In the genomic region with DNA sequence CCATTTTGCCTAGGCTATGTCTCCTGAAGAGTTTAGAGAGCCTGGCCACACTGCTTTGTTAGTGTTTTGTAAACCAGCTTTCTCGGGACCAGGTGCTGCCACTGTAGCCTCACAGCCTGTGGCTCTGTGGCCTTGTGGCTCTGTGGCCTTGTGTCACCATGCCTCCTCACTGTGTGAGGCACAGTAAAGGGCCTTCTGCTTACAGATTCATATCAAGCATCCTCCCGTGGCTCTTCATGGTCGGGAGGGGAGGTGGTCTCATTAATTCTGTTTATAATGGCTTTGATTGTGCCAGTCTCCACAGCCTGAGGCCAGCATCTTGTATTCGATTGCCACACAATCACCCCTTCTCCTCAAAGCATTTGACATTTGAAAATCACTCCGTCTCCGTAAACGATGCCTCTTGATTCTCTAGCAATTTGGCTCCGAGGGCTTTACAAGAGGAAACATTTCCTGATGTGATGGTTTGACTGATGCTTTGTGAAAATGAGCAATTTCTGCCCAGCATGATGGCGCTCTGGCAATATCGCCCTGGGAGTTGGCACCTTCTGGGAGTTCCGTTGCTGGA, we compare ENCODE assay signal across 25 mouse cellular contexts. TPM values are rescaled to one million over a fixed set of nuclear protein-coding genes. Genes with fewer than 3 reads are reported as not detected.
A peak's percentile ranks its signal among the peaks of the same experiment; 100 is the strongest.
DNase-seq lines count a peak whose midpoint lies in the region; ATAC-seq lines count a peak whose summit lies in the region.
"Had no signal": no experiment of that assay in that cellular context is flagged by ENCODE, and none has a peak within 500 bp of the region (broad histone marks: within the 10 kb centered on the region; RNA-seq: fewer than 3 reads in every experiment).

No protein-coding gene starts in this region.

- H3K4me2 ChIP-seq in forebrain, embryonic 13.5 days: no peak overlapping the region
- no peak overlapping the region for H3K4me2 ChIP-seq in forebrain, embryonic 11.5 days (ENCODE audit: low read depth, low read length, severe bottlenecking)
- no peak overlapping the region for H3K4me2 ChIP-seq in hindbrain, embryonic 12.5 days (replicated peaks)
- H3K4me2 ChIP-seq in hindbrain, embryonic 14.5 days (replicated peaks): no peak overlapping the region
- no peak overlapping the region for H3K4me2 ChIP-seq in neural tube, embryonic 12.5 days (replicated peaks)
- H3K4me2 ChIP-seq: embryonic facial prominence, embryonic 15.5 days; heart, embryonic 13.5 days; kidney, embryonic 15.5 days; limb, embryonic 13.5 days; liver, embryonic 11.5 days; lung, embryonic 15.5 days; midbrain, embryonic 12.5 days had no signal

- H3K36me3 ChIP-seq in forebrain, embryonic 13.5 days (ENCODE audit: poor library complexity, severe bottlenecking): no peaks in the 10 kb centered on the region
- no peaks in the 10 kb centered on the region for H3K36me3 ChIP-seq in forebrain, embryonic 11.5 days (ENCODE audit: control insufficient read depth, insufficient read depth, low read length)
- H3K36me3 ChIP-seq in hindbrain, embryonic 12.5 days: no peaks in the 10 kb centered on the region
- no peaks in the 10 kb centered on the region for H3K36me3 ChIP-seq in hindbrain, embryonic 14.5 days (replicated peaks; ENCODE audit: control insufficient read depth, insufficient read depth)
- H3K36me3 ChIP-seq in neural tube, embryonic 12.5 days: no peaks in the 10 kb centered on the region
- H3K36me3 ChIP-seq: embryonic facial prominence, embryonic 15.5 days; heart, embryonic 13.5 days; kidney, embryonic 15.5 days; limb, embryonic 13.5 days; lung, embryonic 15.5 days; midbrain, embryonic 12.5 days had no signal

- H3K9ac ChIP-seq in forebrain, embryonic 13.5 days: no peak overlapping the region
- H3K9ac ChIP-seq in forebrain, embryonic 11.5 days (ENCODE audit: low read length): no peak overlapping the region
- H3K9ac ChIP-seq in hindbrain, embryonic 12.5 days: no peak overlapping the region
- H3K9ac ChIP-seq in hindbrain, embryonic 14.5 days: no peak overlapping the region
- no peak overlapping the region for H3K9ac ChIP-seq in neural tube, embryonic 12.5 days
- H3K9ac ChIP-seq: embryonic facial prominence, embryonic 15.5 days; heart, embryonic 13.5 days; kidney, embryonic 15.5 days; limb, embryonic 13.5 days; lung, embryonic 15.5 days; midbrain, embryonic 12.5 days had no signal

- no peaks in the 10 kb centered on the region for H3K9me3 ChIP-seq in forebrain, embryonic 13.5 days (replicated peaks)
- H3K9me3 ChIP-seq in forebrain, embryonic 11.5 days (ENCODE audit: control insufficient read depth, low read length): no peaks in the 10 kb centered on the region
- H3K9me3 ChIP-seq in hindbrain, embryonic 12.5 days (replicated peaks): no peaks in the 10 kb centered on the region
- no peaks in the 10 kb centered on the region for H3K9me3 ChIP-seq in hindbrain, embryonic 14.5 days (ENCODE audit: control insufficient read depth, low read length)
- no peaks in the 10 kb centered on the region for H3K9me3 ChIP-seq in neural tube, embryonic 12.5 days
- H3K9me3 ChIP-seq: embryonic facial prominence, embryonic 15.5 days; heart, embryonic 13.5 days; kidney, embryonic 15.5 days; limb, embryonic 13.5 days; lung, embryonic 15.5 days; midbrain, embryonic 12.5 days had no signal

- ATAC-seq in forebrain, embryonic 13.5 days: 0 out of 2 replicates have a peak, but pooled peaks have one; percentile 21
- ATAC-seq in forebrain, embryonic 11.5 days (replicated peaks; ENCODE audit: low FRiP score): no peak
- ATAC-seq in hindbrain, embryonic 12.5 days (ENCODE audit: low FRiP score): peak; percentile 54; the same call in 1 of the 2 replicates
- no peak for ATAC-seq in hindbrain, embryonic 14.5 days (ENCODE audit: low FRiP score)
- peak; percentile 41; the same call in 1 of the 2 replicates for ATAC-seq in neural tube, embryonic 12.5 days (ENCODE audit: low FRiP score, low read depth)
- ATAC-seq: activated CD4-positive, CD25-positive, alpha-beta regulatory T cell, adult 4 months had no signal

- no peaks in the 10 kb centered on the region for H3K27me3 ChIP-seq in forebrain, embryonic 13.5 days
- no peaks in the 10 kb centered on the region for H3K27me3 ChIP-seq in forebrain, embryonic 11.5 days (ENCODE audit: control insufficient read depth, insufficient read depth, low read length)
- H3K27me3 ChIP-seq in hindbrain, embryonic 12.5 days: no peaks in the 10 kb centered on the region
- no peaks in the 10 kb centered on the region for H3K27me3 ChIP-seq in hindbrain, embryonic 14.5 days (ENCODE audit: control insufficient read depth, insufficient read depth, low read length)
- H3K27me3 ChIP-seq in neural tube, embryonic 12.5 days (replicated peaks): no peaks in the 10 kb centered on the region
- H3K27me3 ChIP-seq: CH12.LX; embryonic facial prominence, embryonic 15.5 days; heart, embryonic 13.5 days; kidney, embryonic 15.5 days; limb, embryonic 13.5 days; lung, embryonic 15.5 days; midbrain, embryonic 12.5 days had no signal

- no peak overlapping the region for H3K4me3 ChIP-seq in forebrain, embryonic 13.5 days
- H3K4me3 ChIP-seq in forebrain, embryonic 11.5 days (ENCODE audit: low read depth, low read length): no peak overlapping the region
- H3K4me3 ChIP-seq in hindbrain, embryonic 12.5 days: no peak overlapping the region
- no peak overlapping the region for H3K4me3 ChIP-seq in hindbrain, embryonic 14.5 days (replicated peaks; ENCODE audit: low read length)
- H3K4me3 ChIP-seq in neural tube, embryonic 12.5 days: no peak overlapping the region
- H3K4me3 ChIP-seq: embryonic facial prominence, embryonic 15.5 days; heart, embryonic 13.5 days; kidney, embryonic 15.5 days; left cerebral cortex, adult 2 months; limb, embryonic 13.5 days; lung, embryonic 15.5 days; midbrain, embryonic 12.5 days had no signal

- 36% methylated on average over 11 of the region's 11 CpGs for WGBS in forebrain, embryonic 13.5 days
- 68% methylated on average over 11 of the region's 11 CpGs for WGBS in forebrain, embryonic 11.5 days
- 54% methylated on average over 11 of the region's 11 CpGs for WGBS in hindbrain, embryonic 12.5 days
- 36% methylated on average over 11 of the region's 11 CpGs for WGBS in hindbrain, embryonic 14.5 days
- 54% methylated on average over 11 of the region's 11 CpGs for WGBS in neural tube, embryonic 12.5 days

- H3K27ac ChIP-seq in forebrain, embryonic 13.5 days: no peak overlapping the region
- no peak overlapping the region for H3K27ac ChIP-seq in forebrain, embryonic 11.5 days (ENCODE audit: low read depth, low read length)
- peak overlapping the region; percentile 72; the same call in 1 of the 2 replicates for H3K27ac ChIP-seq in hindbrain, embryonic 12.5 days
- no peak overlapping the region for H3K27ac ChIP-seq in hindbrain, embryonic 14.5 days
- H3K27ac ChIP-seq in neural tube, embryonic 12.5 days: no peak overlapping the region
- H3K27ac ChIP-seq: embryonic facial prominence, embryonic 15.5 days; heart, embryonic 13.5 days; kidney, embryonic 15.5 days; left cerebral cortex, adult 2 months; limb, embryonic 13.5 days; lung, embryonic 15.5 days had no signal

- no peak for DNase-seq in forebrain, embryonic 11.5 days (ENCODE audit: low spot score)
- DNase-seq in hindbrain, embryonic 14.5 days (ENCODE audit: low spot score): no peak
- no peak for DNase-seq in neural tube, embryonic 10.5 days (ENCODE audit: extremely low spot score, low spot score)
- no peak for DNase-seq in thymus, postnatal 36 days
- DNase-seq: adrenal gland, adult 2 months; adrenal gland, postnatal 36 days; cerebellum, adult 2 months; cerebellum, postnatal 14 days; gastrocnemius, postnatal 10 days; heart, postnatal 10 days; kidney, adult 18-20 months; kidney, postnatal 25 days had no signal

- peaks cover 11% of the 10 kb centered on the region for H3K4me1 ChIP-seq in forebrain, embryonic 13.5 days
- no peaks in the 10 kb centered on the region for H3K4me1 ChIP-seq in forebrain, embryonic 11.5 days (replicated peaks; ENCODE audit: control insufficient read depth, insufficient read depth, low read length)
- H3K4me1 ChIP-seq in hindbrain, embryonic 12.5 days: peaks cover 4% of the 10 kb centered on the region; the same call in 1 of the 2 replicates
- no peaks in the 10 kb centered on the region for H3K4me1 ChIP-seq in hindbrain, embryonic 14.5 days (replicated peaks; ENCODE audit: control insufficient read depth, insufficient read depth, low read length)
- no peaks in the 10 kb centered on the region for H3K4me1 ChIP-seq in neural tube, embryonic 12.5 days
- H3K4me1 ChIP-seq: limb, embryonic 13.5 days; lung, embryonic 15.5 days had no signal

RNA-seq across cellular contexts. Expression of a gene that starts 20.7 kb away (rescaled TPM):
- polyA plus RNA-seq in forebrain, embryonic 13.5 days (2015; fragmentation: Nextera tagmentation; extraction: Ambion mirVana): 19.5 and 20.3 TPM in 2 replicates
- polyA plus RNA-seq in forebrain, embryonic 11.5 days (2014; fragmentation: Nextera tagmentation; extraction: Ambion mirVana): 14.4 and 14.8 TPM in 2 replicates
- 22.3 and 24.2 TPM in 2 replicates for polyA plus RNA-seq in hindbrain, embryonic 12.5 days (2016; fragmentation: Nextera tagmentation; extraction: Ambion mirVana)
- 26.6 and 29.9 TPM in 2 replicates for polyA plus RNA-seq in hindbrain, embryonic 14.5 days (2014; fragmentation: Nextera tagmentation; extraction: Ambion mirVana)
- 16.9 and 19.4 TPM in 2 replicates for polyA plus RNA-seq in neural tube, embryonic 12.5 days (2016; fragmentation: Nextera tagmentation; extraction: Ambion mirVana)

RNA-seq across cellular contexts. Expression of a gene that starts 56.2 kb away (rescaled TPM):
- 5.1 TPM in 2 replicates for polyA plus RNA-seq in forebrain, embryonic 13.5 days (2015; fragmentation: Nextera tagmentation; extraction: Ambion mirVana)
- polyA plus RNA-seq in forebrain, embryonic 11.5 days (2014; fragmentation: Nextera tagmentation; extraction: Ambion mirVana): 4.3 and 4.6 TPM in 2 replicates
- polyA plus RNA-seq in hindbrain, embryonic 12.5 days (2016; fragmentation: Nextera tagmentation; extraction: Ambion mirVana): 4.5 and 5.0 TPM in 2 replicates
- polyA plus RNA-seq in hindbrain, embryonic 14.5 days (2014; fragmentation: Nextera tagmentation; extraction: Ambion mirVana): 2.7 and 2.9 TPM in 2 replicates
- polyA plus RNA-seq in neural tube, embryonic 12.5 days (2016; fragmentation: Nextera tagmentation; extraction: Ambion mirVana): 3.7 and 4.2 TPM in 2 replicates

Comparison
In these comparisons a context has a peak if more than half of its experiments do, and no peak if none do; other contexts are left out.
1. ATAC-seq: peak in forebrain, embryonic 13.5 days (single experiment), hindbrain, embryonic 12.5 days (single experiment) and neural tube, embryonic 12.5 days (single experiment); none in forebrain, embryonic 11.5 days (single experiment) and hindbrain, embryonic 14.5 days (single experiment).